Mouse (Mus musculus): ENCODE data around the gene St3gal4. TPM values are rescaled to one million over a fixed set of nuclear protein-coding genes. Genes with fewer than 3 reads are reported as not detected.

The St3gal4 gene
- total RNA-seq, 2 experiments from 2014 or later = 19.1 to 26.3 TPM

DNA sequence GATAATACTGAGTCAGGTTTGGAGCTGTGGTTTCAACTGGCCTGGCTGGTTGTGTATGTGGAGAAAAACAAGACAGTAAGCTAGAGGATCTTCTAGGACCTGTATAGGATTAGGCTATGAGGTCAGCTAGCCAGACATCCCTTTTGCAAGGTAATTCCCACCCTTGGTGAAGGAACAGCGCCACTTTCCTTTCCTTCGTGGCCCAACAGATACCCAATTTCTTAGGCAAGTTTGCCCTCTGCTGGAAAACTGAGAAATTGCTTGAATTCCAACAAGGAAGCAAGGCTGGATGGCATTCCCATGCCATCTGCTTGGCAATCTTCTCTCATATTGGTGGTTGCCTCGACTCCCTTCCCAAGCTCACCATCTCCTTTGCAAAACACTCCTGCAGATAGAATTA, 99.7 kb downstream of the St3gal4 start:
- DNase-seq (ENCODE audit: low spot score in 2 of 2) = peak; percentile 45 to 63

DNA sequence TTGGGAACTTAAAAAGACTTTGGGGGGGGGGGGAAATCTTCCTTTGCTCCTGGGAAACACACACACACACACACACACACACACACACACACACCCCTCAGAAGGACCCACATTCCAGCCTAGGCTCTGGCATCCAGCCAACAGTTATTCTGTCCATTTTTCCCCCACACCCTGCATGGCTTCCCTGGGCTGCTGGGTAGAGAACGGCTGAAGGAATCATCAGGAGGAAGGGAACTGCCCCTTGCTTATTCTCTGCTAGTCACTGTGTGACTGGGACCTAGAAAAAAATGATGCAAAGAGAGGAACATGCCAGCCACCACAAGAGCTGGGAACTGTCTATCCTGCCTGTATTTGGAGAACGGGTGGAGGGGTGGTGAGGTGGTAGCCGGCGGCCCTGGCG, 101.0 kb downstream of the St3gal4 start:
- no peak for DNase-seq (ENCODE audit: low spot score in 2 of 2)

DNA sequence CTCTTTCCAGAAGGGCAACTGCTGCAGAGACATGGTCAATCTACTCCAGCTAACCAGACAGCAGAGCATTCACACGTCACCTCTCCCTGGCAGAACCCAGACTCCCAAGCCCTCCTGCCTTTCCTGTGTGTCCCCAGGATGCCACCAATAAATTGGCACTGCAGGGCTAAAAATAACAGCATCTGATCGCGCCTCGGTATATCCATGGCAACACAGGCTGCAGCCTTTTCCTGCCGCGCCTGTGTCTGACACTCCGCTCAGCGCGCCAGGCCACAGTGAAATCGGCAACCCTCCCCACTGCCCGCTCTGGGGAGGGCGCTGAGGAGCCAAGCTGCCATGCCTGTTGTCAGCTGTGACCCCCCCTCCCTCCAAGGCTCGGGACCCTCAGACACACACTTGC, 101.5 kb downstream of the St3gal4 start:
- no peak for DNase-seq (ENCODE audit: low spot score in 2 of 2)

DNA sequence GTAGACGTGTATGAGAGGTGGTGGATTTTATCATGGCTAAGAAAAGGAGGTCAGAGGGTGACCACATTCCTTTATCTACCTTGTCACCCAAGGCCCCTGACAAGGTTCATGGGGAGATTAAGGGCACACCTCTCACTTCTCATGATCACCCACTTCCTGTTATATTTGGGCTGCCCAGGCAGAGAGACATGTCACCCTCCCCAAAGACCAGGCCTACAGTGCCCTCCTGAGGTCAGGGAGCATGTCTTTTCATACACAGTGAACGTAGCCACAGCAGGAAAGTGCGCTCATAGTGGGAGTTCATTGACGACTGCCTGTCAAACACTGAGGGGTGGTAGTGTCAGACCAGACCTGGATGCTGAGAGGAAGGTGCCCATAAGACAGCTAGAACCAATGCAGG, 102.3 kb downstream of the St3gal4 start:
- DNase-seq (ENCODE audit: low spot score in 2 of 2) = peak in 1 of 2 experiments; percentile 30

DNA sequence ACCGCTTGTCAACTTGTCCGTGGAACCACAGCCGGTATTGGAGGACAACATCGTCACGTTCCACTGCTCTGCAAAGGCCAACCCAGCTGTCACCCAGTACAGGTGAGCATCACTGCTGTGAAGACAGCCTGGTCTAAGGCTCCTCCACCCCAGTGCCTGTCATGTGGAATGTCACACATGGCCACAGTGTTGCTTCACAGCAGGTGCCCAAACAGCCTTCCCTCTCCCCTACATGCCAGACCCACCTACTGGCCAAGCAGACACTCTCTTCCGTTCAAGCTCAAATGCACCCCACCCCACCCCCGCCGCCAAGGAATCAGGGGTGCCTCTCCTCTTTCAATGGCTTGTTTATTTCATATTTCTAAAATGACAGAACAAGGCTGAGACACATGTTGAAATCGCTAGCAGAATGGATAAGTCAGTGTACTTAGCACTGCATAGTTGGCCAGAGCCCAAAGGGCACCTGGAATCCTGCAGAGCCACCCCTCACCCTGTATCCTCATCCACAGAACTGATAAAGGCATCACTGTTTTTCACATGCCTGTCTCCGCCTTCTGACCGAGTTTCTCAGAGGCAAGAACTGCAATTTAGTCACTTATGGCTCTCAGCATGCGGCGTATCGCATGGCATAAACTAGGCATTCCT, 111.2 kb downstream of the St3gal4 start:
- DNase-seq (ENCODE audit: low spot score in 2 of 2) = no peak

DNA sequence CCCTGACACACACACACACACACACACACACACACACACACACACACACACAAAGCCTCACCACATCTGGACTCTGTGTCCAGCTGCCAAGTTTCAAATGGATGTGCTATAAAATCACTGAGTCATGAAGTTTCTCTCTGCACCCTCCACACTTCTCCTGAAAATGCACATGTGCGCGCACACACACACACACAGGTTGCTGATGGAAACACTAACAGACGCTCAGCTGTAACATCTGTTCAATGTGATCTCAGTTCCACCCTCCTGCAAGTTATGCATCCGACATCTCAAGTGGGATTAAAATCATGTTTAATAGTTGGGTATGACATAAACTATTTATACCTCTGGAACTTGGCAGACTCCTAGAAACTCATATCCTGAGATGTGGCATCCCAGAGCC, 115.0 kb downstream of the St3gal4 start:
- no peak for DNase-seq (ENCODE audit: low spot score in 2 of 2)

DNA sequence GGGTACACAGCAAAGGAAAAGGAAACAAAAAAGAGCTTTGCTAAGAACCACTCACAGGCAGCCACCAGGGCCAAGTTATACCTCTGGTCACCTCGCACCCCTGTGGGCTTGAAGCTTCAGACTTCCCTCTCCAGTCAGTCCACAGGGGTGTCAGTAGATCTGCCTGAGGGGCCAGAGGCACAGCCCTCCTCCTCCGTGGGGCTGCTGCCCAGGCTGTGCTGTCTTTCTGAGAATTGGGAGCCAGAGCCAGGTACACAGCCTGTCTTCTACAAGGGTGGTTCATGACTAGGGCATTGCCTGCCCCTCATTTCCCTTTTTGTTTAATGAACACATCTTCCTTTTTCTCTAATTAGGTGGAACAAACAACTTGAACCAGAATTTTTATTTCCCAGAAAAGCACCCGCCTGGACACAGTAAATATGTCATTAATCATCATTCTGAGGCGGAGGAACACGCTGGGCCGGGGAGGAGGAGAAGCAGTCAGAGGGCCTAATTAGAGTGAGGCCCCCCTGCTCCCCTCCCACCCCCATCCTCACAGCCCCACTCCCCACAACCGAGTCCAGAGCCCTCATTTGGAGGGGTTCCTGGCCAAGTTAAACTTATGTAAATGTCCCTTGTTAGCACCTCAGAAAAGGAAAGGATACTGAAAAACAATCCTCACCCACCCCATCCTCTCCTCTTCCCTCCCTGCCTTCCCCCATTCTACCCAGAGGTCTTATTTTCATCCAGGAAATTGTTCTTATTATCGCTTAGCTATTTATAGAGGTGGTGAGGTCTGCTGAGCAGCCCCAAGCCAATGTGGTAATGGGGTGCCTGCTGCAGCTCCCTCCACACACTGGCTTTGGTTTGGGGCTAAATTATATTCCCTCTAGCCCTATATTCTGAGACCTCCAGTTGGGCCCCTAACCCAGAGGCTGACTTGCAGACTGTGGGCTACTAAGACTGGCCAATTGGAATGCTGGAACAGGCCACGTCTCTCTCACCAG, 120.9 kb downstream of the St3gal4 start:
- DNase-seq (ENCODE audit: low spot score in 2 of 2) = no peak

Other genes with a start within 250 kb of the St3gal4 start
- gene Dcps, start 56.8 kb upstream of the St3gal4 start, total RNA-seq (2021) = 10 to 100 TPM; 19.4 to 20.6 TPM
- gene Srpr, start 80.9 kb upstream of the St3gal4 start, total RNA-seq (2021) = 100 to 1,000 TPM; 143 to 160 TPM
- gene Tirap, start 81.0 kb upstream of the St3gal4 start, total RNA-seq (2021) = 1 to 10 TPM; 4.5 to 5.1 TPM
- gene Foxred1, start 91.8 kb upstream of the St3gal4 start, total RNA-seq (2021) = 10 to 100 TPM; 51.2 to 70.5 TPM
- gene Fam118b, start 148.5 kb upstream of the St3gal4 start, total RNA-seq (2021) = 10 to 100 TPM; 10.5 to 11.3 TPM
- gene Rpusd4, start 148.6 kb upstream of the St3gal4 start, total RNA-seq (2021) = 10 to 100 TPM; 17.8 to 19.1 TPM

All from adrenal gland, adult 18-20 months (tissue).